Mouse (Mus musculus): Measurements from ENCODE around the gene Itgad. TPM values are rescaled to one million over a fixed set of nuclear protein-coding genes. Genes with fewer than 3 reads are reported as not detected.
"Not testable (repeated sequence)": the region's sequence is repeated elsewhere in the genome, so short reads cannot be mapped to it uniquely, and the experiment has no call there.

Itgad gene
- polyA plus RNA-seq, 1 experiment = 0.92 TPM

GRCm38 (mm10) chr7:128154924-128155323 lies 748 bp downstream of the Itgad start:
- Histone ChIP-seq H3K27me3 (ENCODE audit: control insufficient read depth, insufficient read depth, low read length) (no peaks in the 10 kb centered on the region), H3K27ac (ENCODE audit: insufficient read depth, low read length) (no peak overlapping the region), H3K4me3 (replicated peaks; ENCODE audit: insufficient read depth, low read depth, low read length) (no peak overlapping the region), H3K4me1 (ENCODE audit: control insufficient read depth, insufficient read depth, low read length) (no peaks in the 10 kb centered on the region)
- TF ChIP-seq POLR2A (IDR thresholded peaks at IDR 0.05; ENCODE audit: borderline replicate concordance, insufficient read depth, low read length) (no peak), CTCF (IDR thresholded peaks at IDR 0.05; ENCODE audit: borderline replicate concordance, insufficient read depth, low read depth, low read length) (no peak)
- no peak for DNase-seq
- 72% methylated on average over 10 of the region's 10 CpGs for WGBS

DNA sequence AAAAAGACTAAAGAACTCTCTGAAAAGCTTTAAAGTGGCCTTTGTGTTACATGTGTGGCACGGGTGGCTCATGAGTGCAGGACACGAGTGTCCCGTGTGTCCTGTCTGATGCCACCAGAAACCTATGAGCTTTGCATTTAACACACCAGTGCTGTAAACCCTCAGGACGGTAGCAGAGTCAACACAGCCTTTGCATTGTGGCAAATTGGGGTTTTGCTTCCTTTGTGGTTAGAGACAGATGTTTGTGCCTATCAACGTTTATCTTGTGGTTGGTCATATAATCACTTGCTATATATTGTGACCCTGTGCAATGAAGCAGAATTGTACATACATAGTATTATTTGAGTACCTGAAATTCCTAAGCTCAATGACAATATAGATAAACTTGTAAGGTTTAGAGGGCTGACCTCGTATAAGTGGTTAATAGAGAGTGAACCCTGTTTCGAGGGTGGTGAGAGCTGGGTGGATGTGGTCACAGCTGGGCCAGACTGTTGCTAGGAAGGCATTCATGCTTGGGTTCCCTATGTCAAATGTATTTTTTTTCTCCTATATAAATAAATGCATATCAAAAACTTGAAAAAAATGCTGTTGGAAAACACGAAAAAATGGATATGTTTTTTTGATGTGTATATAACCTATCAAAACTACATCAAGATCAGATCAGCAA lies 4.6 kb downstream of the Itgad start:
- WGBS = 85% methylated on average over 8 of the region's 8 CpGs
- not testable (repeated sequence) for H3K27ac ChIP-seq (ENCODE audit: insufficient read depth, low read length); H3K27me3 ChIP-seq (ENCODE audit: control insufficient read depth, insufficient read depth, low read length); H3K4me1 ChIP-seq (ENCODE audit: control insufficient read depth, insufficient read depth, low read length); DNase-seq; H3K4me3 ChIP-seq (replicated peaks; ENCODE audit: insufficient read depth, low read depth, low read length)

DNA sequence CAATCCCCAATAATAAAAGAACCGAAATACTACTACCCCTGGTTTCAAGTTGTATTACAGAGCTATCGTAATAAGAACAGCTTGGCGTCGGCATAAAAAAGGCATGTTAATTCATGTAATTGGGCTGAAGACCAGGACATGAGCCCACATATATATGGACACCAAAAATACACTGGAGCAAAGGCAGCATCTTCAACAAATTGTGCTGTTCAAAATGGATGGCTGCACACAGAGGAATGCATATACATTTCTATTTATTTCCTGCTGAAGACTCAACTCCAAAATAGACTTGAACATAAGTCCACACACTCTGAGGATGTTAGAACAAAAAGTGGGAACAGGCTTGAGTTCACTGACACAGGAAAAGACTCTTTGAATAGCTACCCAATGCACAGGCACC lies 9.8 kb downstream of the Itgad start:
- no peak overlapping the region for H3K4me3 ChIP-seq (replicated peaks; ENCODE audit: insufficient read depth, low read depth, low read length)
- WGBS = 96% methylated on average over 4 of the region's 4 CpGs
- TF ChIP-seq CTCF (IDR thresholded peaks at IDR 0.05; ENCODE audit: borderline replicate concordance, insufficient read depth, low read depth, low read length) (no peak), POLR2A (IDR thresholded peaks at IDR 0.05; ENCODE audit: borderline replicate concordance, insufficient read depth, low read length) (no peak)
- no peaks in the 10 kb centered on the region for H3K27me3 ChIP-seq (ENCODE audit: control insufficient read depth, insufficient read depth, low read length)
- no peak for DNase-seq
- H3K27ac ChIP-seq (ENCODE audit: insufficient read depth, low read length) = no peak overlapping the region
- H3K4me1 ChIP-seq (ENCODE audit: control insufficient read depth, insufficient read depth, low read length) = no peaks in the 10 kb centered on the region

DNA sequence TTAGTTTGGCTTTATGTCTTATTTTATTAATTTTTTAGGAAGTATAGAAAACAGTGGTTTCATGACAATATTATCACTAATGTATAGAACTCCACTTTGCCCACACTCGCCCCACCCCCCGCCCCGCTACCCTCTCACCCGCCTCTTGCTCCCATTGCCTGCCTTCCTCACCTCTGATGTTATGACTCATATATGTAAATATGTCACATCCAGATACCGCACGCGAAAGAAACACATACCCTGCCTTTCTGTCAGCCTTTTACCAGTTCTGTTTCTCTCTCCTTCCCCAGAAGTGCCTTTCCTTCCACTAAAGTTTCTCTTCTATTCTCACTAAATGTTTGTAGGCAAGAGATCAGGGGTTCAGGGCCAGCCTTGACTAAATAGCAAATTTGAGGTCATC lies 12.2 kb downstream of the Itgad start:
- 88% methylated on average over 7 of the region's 7 CpGs for WGBS
- Histone ChIP-seq H3K4me3 (replicated peaks; ENCODE audit: insufficient read depth, low read depth, low read length) (no peak overlapping the region), H3K27me3 (ENCODE audit: control insufficient read depth, insufficient read depth, low read length) (no peaks in the 10 kb centered on the region), H3K4me1 (ENCODE audit: control insufficient read depth, insufficient read depth, low read length) (no peaks in the 10 kb centered on the region), H3K27ac (ENCODE audit: insufficient read depth, low read length) (no peak overlapping the region)
- DNase-seq = no peak
- TF ChIP-seq CTCF (IDR thresholded peaks at IDR 0.05; ENCODE audit: borderline replicate concordance, insufficient read depth, low read depth, low read length) = no peak
- no peak for TF ChIP-seq POLR2A (IDR thresholded peaks at IDR 0.05; ENCODE audit: borderline replicate concordance, insufficient read depth, low read length)

DNA sequence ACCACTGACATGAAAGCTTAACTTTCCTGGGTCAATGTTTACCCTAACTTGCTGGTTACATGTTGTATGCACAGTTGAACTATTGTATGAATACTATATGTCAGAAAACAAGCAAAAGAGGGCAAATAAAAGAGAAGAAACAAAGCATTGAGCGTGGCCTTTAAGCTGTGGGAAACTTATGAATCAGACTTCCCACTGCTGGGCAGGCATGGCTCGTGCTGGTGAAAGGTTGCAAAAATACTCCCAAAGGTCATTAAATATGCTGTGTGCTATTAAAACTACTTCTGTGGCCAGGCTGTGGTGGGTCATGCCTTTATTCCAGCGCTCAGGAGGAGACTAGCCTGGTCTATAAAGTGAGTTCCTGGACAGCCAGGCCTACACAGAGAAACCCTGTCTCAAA lies 15.8 kb downstream of the Itgad start:
- WGBS = 78% methylated on average over 3 of the region's 3 CpGs
- TF ChIP-seq CTCF (IDR thresholded peaks at IDR 0.05; ENCODE audit: borderline replicate concordance, insufficient read depth, low read depth, low read length) = no peak
- no peak for TF ChIP-seq POLR2A (IDR thresholded peaks at IDR 0.05; ENCODE audit: borderline replicate concordance, insufficient read depth, low read length)
- H3K4me1 ChIP-seq (ENCODE audit: control insufficient read depth, insufficient read depth, low read length) = no peaks in the 10 kb centered on the region
- DNase-seq = no peak
- no peak overlapping the region for H3K27ac ChIP-seq (ENCODE audit: insufficient read depth, low read length)
- H3K4me3 ChIP-seq (replicated peaks; ENCODE audit: insufficient read depth, low read depth, low read length) = no peak overlapping the region
- H3K27me3 ChIP-seq (ENCODE audit: control insufficient read depth, insufficient read depth, low read length) = no peaks in the 10 kb centered on the region

GRCm38 (mm10) chr7:128178385-128178784 lies 24.2 kb downstream of the Itgad start:
- Histone ChIP-seq H3K27me3 (ENCODE audit: control insufficient read depth, insufficient read depth, low read length) (no peaks in the 10 kb centered on the region), H3K4me3 (replicated peaks; ENCODE audit: insufficient read depth, low read depth, low read length) (no peak overlapping the region), H3K4me1 (ENCODE audit: control insufficient read depth, insufficient read depth, low read length) (no peaks in the 10 kb centered on the region; the same call in 1 of the 2 replicates), H3K27ac (ENCODE audit: insufficient read depth, low read length) (no peak overlapping the region)
- DNase-seq = no peak
- 26% methylated on average over 2 of the region's 2 CpGs for WGBS
- no peak for TF ChIP-seq POLR2A (IDR thresholded peaks at IDR 0.05; ENCODE audit: borderline replicate concordance, insufficient read depth, low read length)
- TF ChIP-seq CTCF (IDR thresholded peaks at IDR 0.05; ENCODE audit: borderline replicate concordance, insufficient read depth, low read depth, low read length) = no peak

GRCm38 (mm10) chr7:128180126-128180525 lies 25.9 kb downstream of the Itgad start:
- TF ChIP-seq POLR2A (IDR thresholded peaks at IDR 0.05; ENCODE audit: borderline replicate concordance, insufficient read depth, low read length) = no peak
- TF ChIP-seq CTCF (IDR thresholded peaks at IDR 0.05; ENCODE audit: borderline replicate concordance, insufficient read depth, low read depth, low read length) = no peak
- 76% methylated on average over 7 of the region's 7 CpGs for WGBS
- no peak for DNase-seq
- Histone ChIP-seq H3K27ac (ENCODE audit: insufficient read depth, low read length) (no peak overlapping the region), H3K27me3 (ENCODE audit: control insufficient read depth, insufficient read depth, low read length) (no peaks in the 10 kb centered on the region), H3K4me3 (replicated peaks; ENCODE audit: insufficient read depth, low read depth, low read length) (no peak overlapping the region), H3K4me1 (ENCODE audit: control insufficient read depth, insufficient read depth, low read length) (no peaks in the 10 kb centered on the region; the same call in 1 of the 2 replicates)

DNA sequence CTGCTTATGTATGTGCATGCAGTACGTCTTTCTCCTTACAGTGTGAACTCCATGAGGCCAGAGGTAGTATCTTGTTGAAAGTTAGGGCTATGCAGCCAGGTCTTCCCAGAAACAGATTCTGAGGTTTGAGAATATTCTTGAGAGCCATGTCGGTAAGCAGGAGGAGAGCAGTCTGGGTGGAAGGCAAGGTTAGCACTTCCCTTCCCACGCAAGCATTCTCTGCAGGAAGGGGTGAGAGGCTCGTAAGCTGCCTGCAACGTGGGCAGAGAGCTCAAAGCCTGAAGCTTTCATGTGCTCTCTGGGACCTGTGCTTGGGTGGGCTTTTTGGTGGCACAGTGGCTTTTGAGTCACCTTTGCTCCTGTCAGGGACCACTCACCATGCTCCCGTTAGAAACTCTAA lies 26.4 kb downstream of the Itgad start:
- 81% methylated on average over 6 of the region's 6 CpGs for WGBS
- no peak for TF ChIP-seq POLR2A (IDR thresholded peaks at IDR 0.05; ENCODE audit: borderline replicate concordance, insufficient read depth, low read length)
- no peak for TF ChIP-seq CTCF (IDR thresholded peaks at IDR 0.05; ENCODE audit: borderline replicate concordance, insufficient read depth, low read depth, low read length)
- DNase-seq = no peak
- Histone ChIP-seq H3K27me3 (ENCODE audit: control insufficient read depth, insufficient read depth, low read length) (no peaks in the 10 kb centered on the region), H3K4me1 (ENCODE audit: control insufficient read depth, insufficient read depth, low read length) (no peaks in the 10 kb centered on the region; the same call in 1 of the 2 replicates), H3K4me3 (replicated peaks; ENCODE audit: insufficient read depth, low read depth, low read length) (no peak overlapping the region), H3K27ac (ENCODE audit: insufficient read depth, low read length) (no peak overlapping the region)
